Comparison of ENCODE assay signal across 9 mouse cellular contexts in genomic region chrX:167152611-167153010, GRCm38 (mm10). TPM values are rescaled to one million over a fixed set of nuclear protein-coding genes. Genes with fewer than 3 reads are reported as not detected.
DNase-seq lines count a peak whose midpoint lies in the region; ATAC-seq and TF ChIP-seq lines count a peak whose summit lies in the region.
"Had no signal": no experiment of that assay in that cellular context is flagged by ENCODE, and none has a peak within 500 bp of the region (broad histone marks: within the 10 kb centered on the region; RNA-seq: fewer than 3 reads in every experiment).

No protein-coding gene starts in this region.

- DNase-seq in heart, adult 11 months, result peak; percentile 92
- DNase-seq in heart, embryonic 10.5 days (ENCODE audit: low spot score), result no peak
- peak; percentile 44 for DNase-seq in MN1 (ENCODE audit: low spot score)
- peak; percentile 37 to 73 for DNase-seq in cerebellum, adult 2 months
- DNase-seq in layer of hippocampus, adult 8-10 months (ENCODE audit: low spot score in 2 of 2), result peak; percentile 48
- DNase-seq in yolk sac, embryonic 10.5 days (ENCODE audit: low spot score), result no peak

- no peak for TF ChIP-seq CTCF in cerebellum, adult 2 months (IDR thresholded peaks at IDR 0.05; ENCODE audit: borderline replicate concordance, insufficient read depth, low read depth, low read length)

- no peaks in the 10 kb centered on the region for H3K4me1 ChIP-seq in heart, embryonic 10.5 days
- H3K4me1 ChIP-seq in cerebellum, adult 2 months (ENCODE audit: control insufficient read depth, insufficient read depth, low read length), result no peaks in the 10 kb centered on the region; the same call in 1 of the 2 replicates
- peaks cover 6% of the 10 kb centered on the region; the same call in 1 of the 2 replicates for H3K4me1 ChIP-seq in heart, embryonic 15.5 days (replicated peaks)
- no peaks in the 10 kb centered on the region for H3K4me1 ChIP-seq in intestine, embryonic 16.5 days (ENCODE audit: control insufficient read depth, insufficient read depth, low read length)

- no peaks in the 10 kb centered on the region for H3K36me3 ChIP-seq in heart, embryonic 10.5 days
- no peaks in the 10 kb centered on the region for H3K36me3 ChIP-seq in heart, embryonic 15.5 days
- no peaks in the 10 kb centered on the region for H3K36me3 ChIP-seq in intestine, embryonic 16.5 days (ENCODE audit: control insufficient read depth, insufficient read depth, low read length)
- H3K36me3 ChIP-seq: G1E had no signal

- H3K27ac ChIP-seq in heart, embryonic 10.5 days, result no peak overlapping the region
- H3K27ac ChIP-seq in cerebellum, adult 2 months (ENCODE audit: insufficient read depth, low read length), result no peak overlapping the region
- H3K27ac ChIP-seq in heart, embryonic 15.5 days, result peak overlapping the region; percentile 45; the same call in 1 of the 2 replicates
- H3K27ac ChIP-seq in intestine, embryonic 16.5 days (ENCODE audit: low read length), result no peak overlapping the region

- H3K27me3 ChIP-seq in heart, embryonic 10.5 days (ENCODE audit: insufficient read depth, poor library complexity, severe bottlenecking), result peaks cover 14% of the 10 kb centered on the region; the same call in 1 of the 2 replicates
- no peaks in the 10 kb centered on the region for H3K27me3 ChIP-seq in cerebellum, adult 2 months (ENCODE audit: control insufficient read depth, insufficient read depth, low read length)
- no peaks in the 10 kb centered on the region for H3K27me3 ChIP-seq in heart, embryonic 15.5 days
- 0 out of 2 replicates have a peak, but pooled peaks cover under 1% of the 10 kb centered on the region for H3K27me3 ChIP-seq in intestine, embryonic 16.5 days (replicated peaks; ENCODE audit: control insufficient read depth, insufficient read depth, low read length)

- H3K4me3 ChIP-seq in heart, embryonic 10.5 days, result no peak overlapping the region
- H3K4me3 ChIP-seq in cerebellum, adult 2 months (replicated peaks; ENCODE audit: insufficient read depth, low read depth, low read length), result no peak overlapping the region
- no peak overlapping the region for H3K4me3 ChIP-seq in heart, embryonic 15.5 days
- no peak overlapping the region for H3K4me3 ChIP-seq in intestine, embryonic 16.5 days (ENCODE audit: low read length)

- no peak overlapping the region for H3K4me2 ChIP-seq in heart, embryonic 15.5 days
- no peak overlapping the region for H3K4me2 ChIP-seq in intestine, embryonic 16.5 days (ENCODE audit: low read depth, low read length)

- H3K9me3 ChIP-seq in heart, embryonic 10.5 days, result no peaks in the 10 kb centered on the region
- no peaks in the 10 kb centered on the region for H3K9me3 ChIP-seq in heart, embryonic 15.5 days (replicated peaks)
- no peaks in the 10 kb centered on the region for H3K9me3 ChIP-seq in intestine, embryonic 16.5 days (ENCODE audit: control insufficient read depth, low read length)
- H3K9me3 ChIP-seq: G1E had no signal

- ATAC-seq in heart, embryonic 15.5 days (replicated peaks; ENCODE audit: insufficient number of reproducible peaks, insufficient read depth, low FRiP score, low read depth), result no peak
- ATAC-seq in intestine, embryonic 16.5 days, result no peak

- TF ChIP-seq POLR2A in cerebellum, adult 2 months (IDR thresholded peaks at IDR 0.05; ENCODE audit: borderline replicate concordance, insufficient read depth, low read length), result no peak

- 70% methylated on average over 4 of the region's 4 CpGs for WGBS in heart, embryonic 10.5 days
- WGBS in cerebellum, adult 2 months, result 23% methylated on average over 4 of the region's 4 CpGs
- 53% methylated on average over 4 of the region's 4 CpGs for WGBS in heart, embryonic 15.5 days
- WGBS in intestine, embryonic 16.5 days, result 71% methylated on average over 4 of the region's 4 CpGs

- H3K9ac ChIP-seq in heart, embryonic 15.5 days, result no peak overlapping the region
- H3K9ac ChIP-seq in intestine, embryonic 16.5 days (ENCODE audit: low read depth, low read length), result no peak overlapping the region

RNA-seq across cellular contexts. Expression of gene Tmsb4x, which starts 56.5 kb away (rescaled TPM):
- polyA plus RNA-seq in heart, embryonic 10.5 days (2016; fragmentation: Nextera tagmentation; extraction: Ambion mirVana), result 1,947 and 1,991 TPM in 2 replicates
- 1,010 and 1,165 TPM in 2 replicates for polyA plus RNA-seq in cerebellum, adult 2 months (2012; rRNA removed)
- 2,285 and 2,968 TPM in 2 replicates for polyA plus RNA-seq in heart, embryonic 15.5 days (2015; fragmentation: Nextera tagmentation; extraction: Ambion mirVana)
- total RNA-seq in layer of hippocampus, adult 8-10 months (2022), result 1,000 to 10,000 TPM; 1,713 to 2,363 (median 1,977) TPM
- polyA plus RNA-seq in intestine, embryonic 16.5 days (2015; fragmentation: Nextera tagmentation; extraction: Ambion mirVana), result 2,883 and 3,085 TPM in 2 replicates
- polyA plus RNA-seq: G1E had no signal

Comparison
In these comparisons a context has a peak if more than half of its experiments do, and no peak if none do; other contexts are left out.
1. DNase-seq: peak in heart, adult 11 months (single experiment), MN1 (single experiment), cerebellum, adult 2 months (2 of 2) and layer of hippocampus, adult 8-10 months (2 of 2); none in heart, embryonic 10.5 days (single experiment) and yolk sac, embryonic 10.5 days (single experiment).